Mouse (Mus musculus): ENCODE measurements around the gene Klk8. TPM values are rescaled to one million over a fixed set of nuclear protein-coding genes. Genes with fewer than 3 reads are reported as not detected.
A peak's percentile ranks its signal among the peaks of the same experiment; 100 is the strongest.

The Klk8 gene
- 31.0 and 55.1 TPM in 2 replicates for polyA plus RNA-seq (2015; fragmentation: Nextera tagmentation; extraction: Ambion mirVana)

DNA sequence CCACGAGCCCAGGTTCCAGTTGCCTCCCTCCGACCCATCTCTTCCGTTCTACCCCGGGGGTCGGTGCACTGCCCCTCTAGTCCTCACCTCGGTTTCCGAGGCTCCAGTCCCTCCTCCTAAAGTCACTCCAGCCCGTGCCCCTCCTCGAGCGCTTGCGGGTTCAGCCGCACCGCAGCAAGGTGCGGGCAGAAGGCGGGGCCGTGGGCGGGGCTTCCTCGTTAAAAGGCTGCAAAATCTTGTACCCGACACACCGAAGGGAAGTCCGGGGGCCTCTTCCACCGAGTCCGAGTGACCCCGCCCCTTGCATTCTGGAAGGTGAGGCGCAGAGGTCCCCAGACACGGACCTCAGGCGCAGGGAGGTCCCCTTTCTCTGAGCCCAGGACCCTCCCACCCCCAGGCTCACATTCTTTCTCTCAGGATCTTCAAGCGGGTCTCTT, at the start of gene Klk8:
TSS of gene Klk8 (plus strand) at position 245 of the 437 bp plus-strand sequence.
- under 1% methylated on average over 28 of the region's 28 CpGs for WGBS
- H3K4me2 ChIP-seq (ENCODE audit: low read depth, low read length) = peak within 1 kb of the TSS; percentile 86
- H3K9ac ChIP-seq (ENCODE audit: low read length) = peak within 1 kb of the TSS; percentile 72
- ATAC-seq (ENCODE audit: insufficient read depth, low FRiP score) = peak; percentile 23; the same call in 1 of the 2 replicates
- peak within 1 kb of the TSS; percentile 66 for H3K4me3 ChIP-seq (replicated peaks; ENCODE audit: low read length)
- H3K36me3 ChIP-seq (ENCODE audit: control insufficient read depth, insufficient read depth, low read length) = no peaks in the 10 kb centered on the region
- H3K9me3 ChIP-seq (replicated peaks; ENCODE audit: control insufficient read depth, low read length) = no peaks in the 10 kb centered on the region
- peaks cover 3% of the 10 kb centered on the region; the same call in 1 of the 2 replicates for H3K4me1 ChIP-seq (ENCODE audit: control insufficient read depth, insufficient read depth, low read length)
- peak within 1 kb of the TSS; percentile 47; the same call in 1 of the 2 replicates for H3K27ac ChIP-seq (ENCODE audit: low read length)
- H3K27me3 ChIP-seq (ENCODE audit: control insufficient read depth, insufficient read depth, low read length) = no peaks in the 10 kb centered on the region

DNA sequence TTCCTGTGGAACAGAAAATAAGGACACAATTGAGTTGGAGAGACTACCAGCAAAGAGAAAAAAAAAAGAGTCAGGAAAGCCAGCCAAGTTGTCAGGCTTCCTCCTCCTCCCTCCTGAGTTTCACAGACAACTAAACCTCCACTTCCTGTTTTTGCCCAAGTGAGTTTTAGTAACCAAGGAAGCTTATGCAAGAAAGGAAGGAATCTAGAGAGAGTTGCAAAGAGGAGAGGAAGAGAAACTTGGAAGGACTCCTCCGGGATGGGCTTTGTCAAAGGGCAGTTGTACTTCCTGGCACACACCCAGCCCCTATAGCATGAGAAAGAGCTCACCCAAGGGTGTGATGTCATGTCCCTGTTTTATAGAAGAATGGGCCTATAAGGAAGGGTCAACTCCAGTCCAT, 49.6 kb upstream of the Klk8 start:
- Histone ChIP-seq H3K4me3 (replicated peaks; ENCODE audit: low read length) (no peak overlapping the region), H3K4me1 (ENCODE audit: control insufficient read depth, insufficient read depth, low read length) (0 out of 2 replicates have a peak, but pooled peaks cover 5% of the 10 kb centered on the region), H3K9ac (ENCODE audit: low read length) (no peak overlapping the region), H3K4me2 (ENCODE audit: low read depth, low read length) (no peak overlapping the region), H3K27me3 (ENCODE audit: control insufficient read depth, insufficient read depth, low read length) (no peaks in the 10 kb centered on the region), H3K9me3 (replicated peaks; ENCODE audit: control insufficient read depth, low read length) (no peaks in the 10 kb centered on the region), H3K36me3 (ENCODE audit: control insufficient read depth, insufficient read depth, low read length) (no peaks in the 10 kb centered on the region), H3K27ac (ENCODE audit: low read length) (no peak overlapping the region)
- no peak for ATAC-seq (ENCODE audit: insufficient read depth, low FRiP score)
- 62% methylated on average over 1 of the region's 1 CpGs for WGBS

DNA sequence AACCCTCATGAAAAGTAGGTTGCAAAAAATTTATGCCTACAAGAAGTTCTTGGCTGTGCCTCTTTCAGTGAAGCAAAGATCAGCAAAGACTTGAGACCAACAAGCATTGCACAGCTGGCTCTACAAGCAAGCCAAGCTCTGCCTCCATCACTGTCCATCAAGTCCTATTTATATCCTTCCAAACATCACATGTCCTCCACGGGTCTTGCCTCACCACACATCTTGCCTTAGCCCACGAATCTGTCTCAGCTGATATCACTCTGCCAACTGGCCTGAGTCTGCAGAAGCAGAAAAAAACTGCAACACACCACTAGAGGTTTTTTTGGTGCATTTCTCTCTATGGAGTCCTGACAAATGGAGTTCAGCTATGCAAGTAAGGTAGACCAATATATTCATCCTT, 44.6 kb upstream of the Klk8 start:
- Histone ChIP-seq H3K9ac (ENCODE audit: low read length) (no peak overlapping the region), H3K9me3 (replicated peaks; ENCODE audit: control insufficient read depth, low read length) (no peaks in the 10 kb centered on the region), H3K4me1 (ENCODE audit: control insufficient read depth, insufficient read depth, low read length) (0 out of 2 replicates have a peak, but pooled peaks cover 1% of the 10 kb centered on the region), H3K4me3 (replicated peaks; ENCODE audit: low read length) (no peak overlapping the region), H3K27me3 (ENCODE audit: control insufficient read depth, insufficient read depth, low read length) (no peaks in the 10 kb centered on the region), H3K4me2 (ENCODE audit: low read depth, low read length) (no peak overlapping the region), H3K27ac (ENCODE audit: low read length) (no peak overlapping the region), H3K36me3 (ENCODE audit: control insufficient read depth, insufficient read depth, low read length) (no peaks in the 10 kb centered on the region)
- 47% methylated on average over 2 of the region's 2 CpGs for WGBS
- ATAC-seq (ENCODE audit: insufficient read depth, low FRiP score) = no peak

DNA sequence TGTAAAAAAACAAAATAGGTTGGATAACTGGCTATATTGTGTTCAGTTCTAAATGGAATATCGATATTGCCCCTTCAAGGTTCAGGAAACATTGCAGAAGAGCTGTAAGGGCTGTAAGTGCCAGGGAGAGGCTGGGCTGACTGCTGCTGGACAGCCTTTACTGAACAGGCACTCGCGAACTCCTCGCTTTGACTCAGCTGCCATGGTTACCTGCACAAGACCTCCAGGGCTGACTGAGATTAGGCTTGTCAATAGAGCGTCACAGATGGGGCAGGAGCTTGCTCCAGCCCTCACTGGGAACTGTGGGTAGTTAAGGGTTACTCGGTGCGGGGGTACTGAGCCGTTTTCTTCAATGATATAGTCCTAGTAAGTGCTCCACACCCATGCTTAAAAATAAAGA, 30.9 kb upstream of the Klk8 start:
- Histone ChIP-seq H3K4me1 (ENCODE audit: control insufficient read depth, insufficient read depth, low read length) (no peaks in the 10 kb centered on the region), H3K36me3 (ENCODE audit: control insufficient read depth, insufficient read depth, low read length) (no peaks in the 10 kb centered on the region), H3K9me3 (replicated peaks; ENCODE audit: control insufficient read depth, low read length) (no peaks in the 10 kb centered on the region), H3K4me2 (ENCODE audit: low read depth, low read length) (no peak overlapping the region), H3K9ac (ENCODE audit: low read length) (no peak overlapping the region), H3K27me3 (ENCODE audit: control insufficient read depth, insufficient read depth, low read length) (no peaks in the 10 kb centered on the region), H3K4me3 (replicated peaks; ENCODE audit: low read length) (no peak overlapping the region), H3K27ac (ENCODE audit: low read length) (no peak overlapping the region)
- WGBS = 45% methylated on average over 8 of the region's 8 CpGs
- ATAC-seq (ENCODE audit: insufficient read depth, low FRiP score) = no peak

DNA sequence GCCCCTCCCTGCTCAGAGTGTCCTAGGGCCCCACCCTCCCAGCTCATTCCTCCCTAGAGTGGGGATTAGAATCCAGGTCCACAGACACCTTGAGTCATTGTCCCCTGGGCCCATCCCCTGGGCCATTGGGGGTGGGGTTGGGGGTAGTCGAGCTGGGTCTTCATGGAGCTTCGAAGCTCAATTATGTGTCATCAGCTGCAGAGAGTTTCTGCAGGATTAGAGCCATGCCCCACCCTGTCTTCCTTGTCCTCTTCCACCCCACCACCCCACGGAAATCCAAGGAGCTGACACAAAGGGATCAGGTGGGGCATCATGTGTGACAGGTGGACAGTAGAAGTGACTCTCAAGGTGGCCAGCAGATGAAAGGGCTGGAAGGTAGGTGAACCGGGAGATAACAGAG, 28.8 kb upstream of the Klk8 start, which contains the start of gene Klk12:
TSS of gene Klk12 (plus strand) at position 301 of the 400 bp plus-strand sequence.
- Histone ChIP-seq H3K27me3 (ENCODE audit: control insufficient read depth, insufficient read depth, low read length) (no peaks in the 10 kb centered on the region), H3K4me2 (ENCODE audit: low read depth, low read length) (no peak within 1 kb of the TSS), H3K9me3 (replicated peaks; ENCODE audit: control insufficient read depth, low read length) (no peaks in the 10 kb centered on the region), H3K27ac (ENCODE audit: low read length) (no peak within 1 kb of the TSS; the same call in 1 of the 2 replicates), H3K4me3 (replicated peaks; ENCODE audit: low read length) (no peak within 1 kb of the TSS), H3K36me3 (ENCODE audit: control insufficient read depth, insufficient read depth, low read length) (no peaks in the 10 kb centered on the region), H3K4me1 (ENCODE audit: control insufficient read depth, insufficient read depth, low read length) (no peaks in the 10 kb centered on the region), H3K9ac (ENCODE audit: low read length) (no peak within 1 kb of the TSS)
- ATAC-seq (ENCODE audit: insufficient read depth, low FRiP score) = no peak
- 67% methylated on average over 4 of the region's 4 CpGs for WGBS

DNA sequence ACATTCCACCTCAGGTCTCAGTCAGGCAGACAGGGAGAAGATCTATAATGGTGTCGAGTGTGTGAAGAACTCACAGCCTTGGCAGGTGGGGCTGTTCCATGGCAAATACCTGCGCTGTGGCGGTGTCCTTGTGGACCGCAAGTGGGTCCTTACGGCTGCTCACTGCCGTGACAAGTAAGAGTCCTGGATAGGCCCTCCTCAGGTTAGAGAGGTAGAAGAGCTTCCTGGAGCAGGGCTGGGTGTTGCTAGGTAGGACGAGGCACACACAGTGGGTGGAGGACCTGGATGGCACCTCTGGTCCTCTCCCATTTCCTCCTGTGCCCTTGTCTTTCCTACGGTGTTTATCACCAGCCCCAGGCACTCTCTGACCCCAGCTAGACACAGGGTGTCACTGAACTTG, 27.7 kb upstream of the Klk8 start:
- ATAC-seq (ENCODE audit: insufficient read depth, low FRiP score) = no peak
- WGBS = 88% methylated on average over 8 of the region's 8 CpGs
- H3K27ac ChIP-seq (ENCODE audit: low read length) = no peak overlapping the region; the same call in 1 of the 2 replicates

DNA sequence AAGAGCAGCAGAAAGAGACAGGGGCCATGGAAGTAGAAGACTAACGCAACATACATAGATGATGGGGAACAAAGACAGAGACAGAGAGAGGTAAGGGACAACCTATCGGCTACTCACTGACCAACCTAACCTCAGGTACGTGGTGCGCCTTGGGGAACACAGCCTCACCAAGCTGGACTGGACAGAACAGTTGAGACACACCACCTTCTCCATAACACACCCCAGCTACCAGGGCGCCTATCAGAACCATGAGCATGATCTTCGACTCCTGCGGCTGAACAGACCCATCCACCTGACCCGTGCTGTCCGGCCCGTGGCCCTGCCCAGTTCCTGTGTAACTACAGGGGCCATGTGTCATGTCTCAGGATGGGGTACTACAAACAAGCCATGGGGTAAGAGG, 26.7 kb upstream of the Klk8 start:
- no peaks in the 10 kb centered on the region for H3K9me3 ChIP-seq (replicated peaks; ENCODE audit: control insufficient read depth, low read length)
- WGBS = 93% methylated on average over 10 of the region's 10 CpGs
- no peaks in the 10 kb centered on the region for H3K36me3 ChIP-seq (ENCODE audit: control insufficient read depth, insufficient read depth, low read length)
- no peak overlapping the region for H3K4me2 ChIP-seq (ENCODE audit: low read depth, low read length)
- no peak overlapping the region for H3K9ac ChIP-seq (ENCODE audit: low read length)
- no peak overlapping the region for H3K27ac ChIP-seq (ENCODE audit: low read length)
- H3K4me1 ChIP-seq (ENCODE audit: control insufficient read depth, insufficient read depth, low read length) = no peaks in the 10 kb centered on the region
- H3K4me3 ChIP-seq (replicated peaks; ENCODE audit: low read length) = no peak overlapping the region
- no peaks in the 10 kb centered on the region for H3K27me3 ChIP-seq (ENCODE audit: control insufficient read depth, insufficient read depth, low read length)
- ATAC-seq (ENCODE audit: insufficient read depth, low FRiP score) = no peak

More for the DNA sequence above, 27.7 kb upstream of the Klk8 start:
- no peaks in the 10 kb centered on the region for H3K36me3 ChIP-seq (ENCODE audit: control insufficient read depth, insufficient read depth, low read length)
- no peak overlapping the region for H3K9ac ChIP-seq (ENCODE audit: low read length)
- no peaks in the 10 kb centered on the region for H3K27me3 ChIP-seq (ENCODE audit: control insufficient read depth, insufficient read depth, low read length)
- no peak overlapping the region for H3K4me3 ChIP-seq (replicated peaks; ENCODE audit: low read length)
- no peaks in the 10 kb centered on the region for H3K4me1 ChIP-seq (ENCODE audit: control insufficient read depth, insufficient read depth, low read length)
- H3K4me2 ChIP-seq (ENCODE audit: low read depth, low read length) = no peak overlapping the region
- H3K9me3 ChIP-seq (replicated peaks; ENCODE audit: control insufficient read depth, low read length) = no peaks in the 10 kb centered on the region

DNA sequence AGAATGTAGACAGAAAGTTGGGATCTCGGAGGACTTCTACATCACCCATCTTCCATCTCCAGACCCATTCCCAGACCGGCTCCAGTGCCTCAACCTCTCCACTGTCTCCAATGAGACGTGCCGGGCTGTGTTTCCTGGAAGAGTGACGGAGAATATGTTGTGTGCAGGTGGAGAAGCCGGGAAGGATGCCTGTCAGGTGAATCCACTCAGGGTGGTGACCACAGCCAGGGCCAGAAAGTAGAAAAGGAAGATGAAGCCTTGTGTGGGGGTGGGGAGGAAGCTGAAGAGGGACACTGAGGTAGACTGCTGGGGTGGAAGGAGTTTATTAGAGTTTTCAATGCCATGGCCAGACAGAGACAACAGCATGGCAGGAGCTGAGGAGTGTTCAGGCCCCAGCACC, 25.5 kb upstream of the Klk8 start:
- ATAC-seq (ENCODE audit: insufficient read depth, low FRiP score) = no peak
- 90% methylated on average over 6 of the region's 6 CpGs for WGBS
- H3K36me3 ChIP-seq (ENCODE audit: control insufficient read depth, insufficient read depth, low read length) = no peaks in the 10 kb centered on the region
- H3K9me3 ChIP-seq (replicated peaks; ENCODE audit: control insufficient read depth, low read length) = no peaks in the 10 kb centered on the region
- no peak overlapping the region for H3K4me2 ChIP-seq (ENCODE audit: low read depth, low read length)
- no peak overlapping the region for H3K9ac ChIP-seq (ENCODE audit: low read length)
- no peaks in the 10 kb centered on the region for H3K27me3 ChIP-seq (ENCODE audit: control insufficient read depth, insufficient read depth, low read length)
- H3K4me1 ChIP-seq (ENCODE audit: control insufficient read depth, insufficient read depth, low read length) = no peaks in the 10 kb centered on the region
- H3K27ac ChIP-seq (ENCODE audit: low read length) = no peak overlapping the region
- H3K4me3 ChIP-seq (replicated peaks; ENCODE audit: low read length) = no peak overlapping the region

DNA sequence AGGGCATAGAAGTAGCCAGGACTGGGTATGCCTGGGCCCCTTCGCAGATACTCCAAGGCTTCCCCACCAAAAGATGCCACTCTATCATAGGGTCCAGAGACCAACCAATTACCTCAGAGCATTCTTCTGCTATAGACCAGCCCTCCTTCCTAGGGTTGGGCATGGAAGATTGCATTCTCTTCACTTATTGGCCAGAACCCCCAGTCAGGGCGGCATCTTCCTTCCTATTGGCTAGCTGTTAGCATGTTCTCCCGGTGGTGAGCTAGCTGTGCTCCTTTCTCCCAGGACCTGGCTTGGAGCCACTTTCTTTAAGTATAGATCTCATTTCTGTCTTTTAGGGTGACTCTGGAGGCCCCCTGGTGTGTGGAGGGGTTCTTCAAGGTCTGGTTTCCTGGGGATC, 24.5 kb upstream of the Klk8 start:
- H3K27me3 ChIP-seq (ENCODE audit: control insufficient read depth, insufficient read depth, low read length) = no peaks in the 10 kb centered on the region
- H3K9me3 ChIP-seq (replicated peaks; ENCODE audit: control insufficient read depth, low read length) = no peaks in the 10 kb centered on the region
- no peak for ATAC-seq (ENCODE audit: insufficient read depth, low FRiP score)
- WGBS = 78% methylated on average over 3 of the region's 3 CpGs
- H3K9ac ChIP-seq (ENCODE audit: low read length) = no peak overlapping the region
- H3K4me1 ChIP-seq (ENCODE audit: control insufficient read depth, insufficient read depth, low read length) = no peaks in the 10 kb centered on the region
- H3K27ac ChIP-seq (ENCODE audit: low read length) = no peak overlapping the region
- H3K4me2 ChIP-seq (ENCODE audit: low read depth, low read length) = no peak overlapping the region
- H3K36me3 ChIP-seq (ENCODE audit: control insufficient read depth, insufficient read depth, low read length) = no peaks in the 10 kb centered on the region
- H3K4me3 ChIP-seq (replicated peaks; ENCODE audit: low read length) = no peak overlapping the region
